Mouse (Mus musculus) cerebellum, adult 2 months (tissue): ENCODE measurements around the gene Hist2h4. TPM values are rescaled to one million over a fixed set of nuclear protein-coding genes. Genes with fewer than 3 reads are reported as not detected.
"Not testable (repeated sequence)": the region's sequence is repeated elsewhere in the genome, so short reads cannot be mapped to it uniquely, and the experiment has no call there.

Source experiments
- DNase-seq, 2 experiments: peaks; one replicate each; pipeline ENCODE4 v3.0.0; 2021
- H3K27ac ChIP-seq: fragments of 200-500 bp; 2 replicates; pipeline ENCODE4 v1.5.1; 2012; ENCODE audit warnings: low read length, control low read depth, inconsistent platforms; ENCODE audit not compliant: insufficient read depth
- H3K27me3 ChIP-seq: fragments of 200-500 bp; 2 replicates; pipeline ENCODE4 v1.6.1; 2012; ENCODE audit warnings: inconsistent platforms, mild to moderate bottlenecking, low read length, moderate library complexity; ENCODE audit not compliant: control insufficient read depth, insufficient read depth
- H3K4me1 ChIP-seq: fragments of 200-500 bp; 2 replicates; pipeline ENCODE4 v1.6.1; 2011; ENCODE audit warnings: low read length; ENCODE audit not compliant: control insufficient read depth, insufficient read depth
- H3K4me3 ChIP-seq: fragments of 200-500 bp; replicated peaks from 2 replicates; pipeline ENCODE3; 2011; ENCODE audit warnings: mild to moderate bottlenecking, low read depth, low read length, control low read depth; ENCODE audit not compliant: insufficient read depth
- CTCF ChIP-seq: fragments of 200-500 bp; IDR thresholded peaks from 2 replicates; pipeline ENCODE4 v1.5.1; 2011; ENCODE audit warnings: low read depth, mild to moderate bottlenecking, control low read depth, low read length, moderate library complexity, borderline replicate concordance; ENCODE audit not compliant: insufficient read depth
- POLR2A ChIP-seq: fragments of 200-500 bp; IDR thresholded peaks from 2 replicates; pipeline ENCODE4 v1.6.1; 2011; ENCODE audit warnings: low read length, control low read depth, borderline replicate concordance; ENCODE audit not compliant: insufficient read depth
- WGBS: fragments of 180-500 bp; shearing (Covaris S2); methylation state at CpG from one replicate; pipeline ENCODE4 v1.1.7; 2018; 5-methylcytosine and 5-hydroxymethylcytosine counted together
- polyA plus RNA-seq: library from polyadenylated mRNA; depleted of rRNA; stranded (reverse); fragments of >200 nt; gene quantifications from 2 replicates; pipeline ENCODE4 v1.2.3, GENCODE M21; 2012

Gene Hist2h4
- polyA plus RNA-seq, 1 experiment = 6.2 TPM

GRCm38 (mm10) chr3:96230404-96230803 lies 32.7 kb downstream of the Hist2h4 start:
- Histone ChIP-seq H3K4me3 (no peak overlapping the region), H3K4me1 (peaks cover 3% of the 10 kb centered on the region; the same call in 1 of the 2 replicates), H3K27me3 (no peaks in the 10 kb centered on the region), H3K27ac (no peak overlapping the region)
- WGBS = 83% methylated on average over 2 of the region's 2 CpGs
- no peak for DNase-seq
- no peak for TF ChIP-seq CTCF
- no peak for TF ChIP-seq POLR2A

DNA sequence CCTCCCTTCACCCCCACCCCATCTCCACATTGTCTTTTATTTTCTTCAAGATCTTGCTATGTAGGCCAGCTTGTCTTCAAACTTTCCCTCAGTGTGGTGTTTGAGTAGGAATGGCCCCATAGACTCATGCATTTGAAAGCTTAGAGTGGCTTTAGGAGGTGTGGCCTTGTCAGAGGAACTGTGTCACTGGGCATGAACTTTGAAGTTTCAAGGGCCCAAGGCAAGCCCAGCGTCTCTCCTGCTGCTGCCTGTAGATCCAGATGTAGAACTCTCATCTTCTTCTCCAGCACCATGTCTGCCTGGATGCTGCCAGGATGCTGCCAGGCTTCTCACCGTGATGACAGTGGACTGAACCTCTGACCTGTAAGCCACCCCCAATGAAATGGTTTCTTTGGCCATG lies 34.3 kb downstream of the Hist2h4 start:
- Histone ChIP-seq H3K27ac (no peak overlapping the region), H3K4me1 (peaks cover 8% of the 10 kb centered on the region; the same call in 1 of the 2 replicates), H3K27me3 (no peaks in the 10 kb centered on the region), H3K4me3 (no peak overlapping the region)
- no peak for TF ChIP-seq CTCF
- no peak for TF ChIP-seq POLR2A
- WGBS = 82% methylated on average over 2 of the region's 2 CpGs
- no peak for DNase-seq

GRCm38 (mm10) chr3:96226695-96227648 lies 36.1 kb downstream of the Hist2h4 start:
- TF ChIP-seq CTCF = no peak
- TF ChIP-seq POLR2A = no peak
- 71% methylated on average over 8 of the region's 8 CpGs for WGBS
- no peaks in the 10 kb centered on the region for H3K27me3 ChIP-seq
- no peak overlapping the region for H3K4me3 ChIP-seq
- no peak overlapping the region for H3K27ac ChIP-seq
- peaks cover 12% of the 10 kb centered on the region; the same call in 1 of the 2 replicates for H3K4me1 ChIP-seq
- no peak for DNase-seq

DNA sequence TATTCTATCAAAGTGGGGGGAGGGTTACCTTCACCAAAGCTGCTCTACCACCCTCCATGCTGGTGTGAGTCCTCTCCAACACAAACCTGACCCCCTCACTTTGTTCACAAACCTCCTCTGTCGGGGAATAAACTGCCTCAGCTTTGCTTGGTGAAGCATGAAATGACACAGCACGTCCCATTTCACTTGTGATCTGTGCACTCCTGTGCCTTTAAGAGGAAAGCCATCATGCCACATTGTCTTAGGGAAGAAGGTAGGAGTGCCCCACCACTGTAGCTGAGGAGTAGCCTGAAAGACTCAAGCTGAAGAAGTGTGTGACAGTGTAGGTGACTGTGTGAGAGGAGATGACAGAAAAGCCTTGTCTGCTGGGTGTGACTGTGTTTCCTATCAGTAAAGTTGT lies 37.7 kb downstream of the Hist2h4 start:
- Histone ChIP-seq H3K27me3 (no peaks in the 10 kb centered on the region), H3K27ac (no peak overlapping the region), H3K4me3 (no peak overlapping the region), H3K4me1 (peaks cover 12% of the 10 kb centered on the region; the same call in 1 of the 2 replicates)
- WGBS = 24% methylated on average over 2 of the region's 2 CpGs
- DNase-seq = no peak
- no peak for TF ChIP-seq POLR2A
- no peak for TF ChIP-seq CTCF

GRCm38 (mm10) chr3:96222774-96223173 lies 40.3 kb downstream of the Hist2h4 start:
- Histone ChIP-seq H3K27me3 (no peaks in the 10 kb centered on the region), H3K4me3 (no peak overlapping the region), H3K4me1 (peaks cover 12% of the 10 kb centered on the region; the same call in 1 of the 2 replicates), H3K27ac (no peak overlapping the region)
- peak in 1 of 2 experiments; percentile 32 for DNase-seq
- TF ChIP-seq CTCF (no peak), POLR2A (no peak)
- 37% methylated on average over 4 of the region's 4 CpGs for WGBS

DNA sequence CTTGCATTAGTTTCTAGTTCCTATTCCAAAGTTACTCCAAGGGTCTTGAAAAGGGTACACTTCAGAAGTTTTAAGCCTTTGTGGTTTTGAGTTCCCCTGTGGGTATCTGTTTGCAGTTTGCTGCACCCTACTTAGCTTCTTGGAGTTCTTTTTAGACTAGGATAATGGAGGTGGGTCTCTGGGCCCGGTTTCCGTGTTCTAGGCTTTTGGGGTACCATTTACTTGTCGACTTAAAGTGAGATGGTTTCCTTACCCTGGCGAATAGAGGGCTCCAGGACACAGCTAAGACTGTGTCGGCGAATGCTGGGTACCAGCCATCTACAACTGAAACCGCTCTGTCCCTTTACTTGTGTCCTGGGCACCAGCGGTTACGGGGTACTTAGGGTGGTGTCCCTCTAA lies 41.5 kb downstream of the Hist2h4 start:
- DNase-seq = peak; percentile 25 to 48
- H3K27me3 ChIP-seq = no peaks in the 10 kb centered on the region
- peaks cover 12% of the 10 kb centered on the region; the same call in 1 of the 2 replicates for H3K4me1 ChIP-seq
- no peak for TF ChIP-seq POLR2A
- no peak for TF ChIP-seq CTCF
- H3K27ac ChIP-seq = peak overlapping the region; percentile 80
- peak overlapping the region; percentile 73 for H3K4me3 ChIP-seq
- WGBS = 6% methylated on average over 9 of the region's 9 CpGs

- no peak for TF ChIP-seq CTCF
- TF ChIP-seq POLR2A = peak; percentile 92; the same call in 1 of the 2 replicates
- WGBS = under 1% methylated on average over 43 of the region's 43 CpGs
- peak within 1 kb of the TSS; percentile 77 for H3K4me3 ChIP-seq
Observed at GRCm38 (mm10) chr3:96220765-96221639, 42.1 kb downstream of the Hist2h4 start, which contains the start of the genes Hist2h2ac and Hist2h2be. Gene Hist2h2ac, minus strand, starts transcription at chr3:96220880. Gene Hist2h2be, plus strand, starts transcription at chr3:96221119.

DNA sequence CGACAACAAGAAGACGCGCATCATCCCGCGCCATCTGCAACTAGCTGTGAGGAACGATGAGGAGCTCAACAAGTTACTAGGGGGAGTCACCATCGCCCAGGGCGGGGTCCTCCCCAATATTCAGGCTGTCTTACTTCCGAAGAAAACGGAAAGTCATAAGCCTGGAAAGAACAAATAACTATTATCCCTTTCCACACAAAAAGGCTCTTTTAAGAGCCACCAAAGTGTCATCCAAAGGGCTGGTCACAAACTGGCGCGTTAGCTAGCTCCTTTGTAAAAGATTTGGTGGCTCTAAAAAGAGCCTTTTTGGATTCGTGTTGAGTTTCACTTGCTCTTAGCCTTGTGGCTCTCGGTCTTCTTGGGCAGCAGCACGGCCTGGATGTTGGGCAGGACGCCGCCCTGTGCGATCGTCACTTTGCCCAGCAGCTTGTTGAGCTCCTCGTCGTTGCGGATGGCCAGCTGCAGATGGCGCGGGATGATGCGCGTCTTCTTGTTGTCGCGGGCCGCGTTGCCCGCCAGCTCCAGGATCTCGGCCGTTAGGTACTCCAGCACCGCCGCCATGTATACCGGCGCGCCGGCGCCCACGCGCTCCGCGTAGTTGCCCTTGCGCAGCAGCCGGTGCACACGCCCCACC lies 42.9 kb downstream of the Hist2h4 start:
- DNase-seq, H3K27me3 ChIP-seq, H3K4me1 ChIP-seq: not testable (repeated sequence)
- under 1% methylated on average over 40 of the region's 47 CpGs for WGBS
- H3K27ac ChIP-seq = peak overlapping the region; percentile 87
- H3K4me3 ChIP-seq = peak overlapping the region; percentile 77

More at GRCm38 (mm10) chr3:96220765-96221639, 42.1 kb downstream of the Hist2h4 start, which contains the start of the genes Hist2h2ac and Hist2h2be:
- DNase-seq = peak; percentile 88 to 94
- Histone ChIP-seq H3K27me3 (no peaks in the 10 kb centered on the region), H3K4me1 (peaks cover 12% of the 10 kb centered on the region; the same call in 1 of the 2 replicates), H3K27ac (peak within 1 kb of the TSS; percentile 87)
